Mouse (Mus musculus): ENCODE results near the gene Tas2r126. TPM values are rescaled to one million over a fixed set of nuclear protein-coding genes. Genes with fewer than 3 reads are reported as not detected.
"Not testable (repeated sequence)": the region's sequence is repeated elsewhere in the genome, so short reads cannot be mapped to it uniquely, and the experiment has no call there.

Tas2r126 gene
- total RNA-seq (2021) = not detected

DNA sequence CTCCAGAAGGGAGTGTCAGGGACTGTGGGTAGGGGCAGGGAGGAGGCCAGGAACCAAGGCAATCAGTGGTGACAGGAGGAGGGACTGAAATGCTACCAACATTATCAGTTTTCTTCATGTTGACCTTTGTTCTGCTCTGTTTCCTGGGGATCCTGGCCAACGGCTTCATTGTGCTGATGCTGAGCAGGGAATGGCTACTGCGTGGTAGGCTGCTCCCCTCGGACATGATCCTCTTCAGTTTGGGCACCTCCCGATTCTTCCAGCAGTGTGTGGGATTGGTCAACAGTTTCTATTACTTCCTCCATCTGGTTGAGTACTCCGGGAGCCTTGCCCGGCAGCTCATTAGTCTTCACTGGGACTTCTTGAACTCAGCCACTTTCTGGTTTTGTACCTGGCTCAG, at the start of gene Tas2r126:
Gene Tas2r126, plus strand, starts transcription at position 90 of the 400 bp plus-strand sequence.
- DNase-seq (ENCODE audit: low spot score) = peak; percentile 22
- intact Hi-C loops (cut with DNase I) = loop anchor here (5.0 kb wide), 1 partner anchor 52 kb away; no protein-coding TSS in a partner anchor

DNA sequence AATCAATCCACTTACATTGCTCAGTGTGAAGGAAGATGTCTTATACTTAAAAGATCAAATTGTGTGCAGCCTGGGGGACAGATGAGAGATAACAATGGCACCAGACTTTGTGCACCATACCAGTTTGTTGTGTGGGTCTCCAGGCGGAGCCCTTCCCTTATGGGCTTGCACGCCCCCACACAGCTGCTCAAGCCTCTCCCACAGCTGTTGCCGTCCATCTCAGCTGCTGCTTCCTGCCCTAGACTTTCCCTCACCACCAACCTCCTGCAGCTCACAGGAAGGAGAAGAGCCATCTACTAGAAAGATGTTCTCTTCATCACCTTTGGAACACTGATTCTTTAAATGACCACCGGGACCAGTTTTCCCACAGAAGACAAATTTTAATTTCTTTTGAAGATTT, 48.7 kb upstream of the Tas2r126 start:
- intact Hi-C loops (cut with DNase I) = no loop called here
- DNase-seq (ENCODE audit: low spot score) = no peak

GRCm38 (mm10) chr6:42391796-42392330, 42.5 kb upstream of the Tas2r126 start:
- intact Hi-C loops (cut with DNase I) = no loop called here
- no peak for DNase-seq (ENCODE audit: low spot score)

- intact Hi-C loops (cut with DNase I) = no loop called here
- DNase-seq (ENCODE audit: low spot score) = peak; percentile 90
Observed at GRCm38 (mm10) chr6:42395960-42396809, 38.1 kb upstream of the Tas2r126 start.

DNA sequence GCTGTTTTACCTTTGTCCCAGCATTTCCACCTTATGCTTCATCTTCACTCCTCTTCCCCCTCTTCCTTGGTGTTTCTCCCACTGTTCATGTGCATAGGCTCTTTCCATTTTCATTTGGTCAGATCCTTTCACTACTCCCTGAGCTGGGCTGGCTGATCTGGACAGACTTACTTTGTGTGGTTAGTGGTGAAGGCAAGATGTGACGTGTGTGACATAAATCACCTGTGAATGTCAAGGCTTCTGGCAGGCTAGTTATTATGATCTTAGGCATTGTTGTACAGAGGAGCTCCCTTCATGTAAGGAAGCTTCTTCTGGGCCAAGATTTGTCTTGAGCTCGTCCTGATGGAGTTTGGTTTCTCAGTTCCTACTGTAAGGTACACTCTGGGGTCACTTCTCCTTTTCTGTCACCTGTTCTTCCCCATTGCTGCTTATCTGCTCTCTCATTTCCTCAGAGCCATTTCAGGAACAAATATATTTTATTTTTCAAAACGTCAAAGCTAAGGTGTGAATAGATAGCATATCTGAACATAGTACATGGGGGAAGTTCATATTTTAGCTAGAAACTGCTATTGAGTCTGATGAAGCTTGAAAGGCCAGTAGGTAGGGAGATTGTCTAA, 37.2 kb upstream of the Tas2r126 start:
- DNase-seq (ENCODE audit: low spot score) = no peak
- intact Hi-C loops (cut with DNase I) = no loop called here

- intact Hi-C loops (cut with DNase I) = no loop called here
- DNase-seq (ENCODE audit: low spot score) = no peak
Observed at GRCm38 (mm10) chr6:42398285-42398684, 36.0 kb upstream of the Tas2r126 start.

- DNase-seq (ENCODE audit: low spot score) = no peak
- intact Hi-C loops (cut with DNase I) = no loop called here
Observed at GRCm38 (mm10) chr6:42398998-42399397, 35.3 kb upstream of the Tas2r126 start.

- intact Hi-C loops (cut with DNase I) = no loop called here
- DNase-seq (ENCODE audit: low spot score) = no peak
Observed at GRCm38 (mm10) chr6:42399938-42400337, 34.4 kb upstream of the Tas2r126 start, which contains the start of gene Tas2r143. Gene Tas2r143 (plus strand): TSS chr6:42400238.

- DNase-seq (ENCODE audit: low spot score) = no peak
- intact Hi-C loops (cut with DNase I) = no loop called here
Observed at GRCm38 (mm10) chr6:42405134-42405533, 29.2 kb upstream of the Tas2r126 start, which contains the start of gene Tas2r135. Gene Tas2r135 (plus strand): TSS chr6:42405434.

DNA sequence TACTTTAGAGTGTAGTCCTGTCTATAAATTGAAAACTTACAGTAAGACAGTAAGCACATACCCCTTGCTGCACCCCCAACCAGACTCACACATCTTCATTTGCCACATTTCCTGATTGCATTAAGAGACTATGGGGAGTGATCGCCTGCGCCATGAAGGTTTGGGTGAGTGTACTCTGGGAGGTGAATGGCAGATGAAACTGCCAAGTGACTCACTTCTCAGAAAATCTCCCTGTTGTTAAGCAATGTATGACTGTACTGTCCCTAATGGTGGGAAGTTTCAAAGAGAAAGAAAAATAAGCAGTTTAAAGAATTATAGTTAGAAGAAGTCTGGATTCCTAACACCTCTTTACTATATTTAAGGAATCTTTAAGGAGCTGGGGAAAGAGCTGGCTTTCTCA, 14.9 kb upstream of the Tas2r126 start:
- intact Hi-C loops (cut with DNase I) = no loop called here

DNA sequence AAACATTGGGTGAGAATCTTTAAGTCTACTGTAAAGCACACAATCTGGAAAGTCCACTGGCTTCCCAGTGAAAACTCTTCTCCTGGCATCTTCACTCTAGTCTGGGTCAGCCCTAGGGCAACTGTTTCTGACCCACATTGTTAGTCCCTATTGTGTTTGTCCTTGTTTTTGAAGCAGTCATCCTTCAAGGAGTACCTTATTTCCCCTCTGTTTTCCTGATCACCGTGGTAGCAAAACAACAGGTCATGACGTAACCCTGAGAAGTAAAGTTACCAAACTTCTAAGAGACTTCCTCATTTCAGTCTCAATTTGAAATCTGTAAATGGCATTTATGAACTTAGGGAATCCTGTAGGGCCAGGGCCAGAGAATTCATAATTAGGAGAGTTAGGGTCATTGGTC, 12.9 kb upstream of the Tas2r126 start:
- no peak for DNase-seq (ENCODE audit: low spot score)
- intact Hi-C loops (cut with DNase I) = no loop called here

More for the DNA sequence above, 14.9 kb upstream of the Tas2r126 start:
- DNase-seq (ENCODE audit: low spot score) = no peak

DNA sequence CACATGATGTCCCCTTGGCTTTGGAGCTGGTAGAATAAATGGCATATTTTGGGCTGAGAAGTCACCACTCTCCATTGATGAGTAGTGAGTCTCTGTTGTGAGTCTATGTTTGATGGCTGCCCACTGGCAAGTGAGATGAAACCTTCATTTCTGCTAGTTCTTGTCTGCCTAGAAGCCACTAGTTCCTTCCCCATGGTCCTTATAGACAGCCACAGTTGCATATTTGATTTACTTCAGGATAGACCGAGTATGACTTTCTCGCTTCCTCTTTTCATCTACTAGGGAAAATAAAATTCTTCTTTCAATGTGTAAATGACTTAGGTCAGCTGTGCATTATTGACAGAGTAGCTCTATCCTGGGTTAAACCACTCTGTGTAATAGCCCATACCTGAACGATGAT, 9.9 kb upstream of the Tas2r126 start:
- DNase-seq (ENCODE audit: low spot score) = no peak
- intact Hi-C loops (cut with DNase I) = no loop called here

GRCm38 (mm10) chr6:42426337-42426736, 8.0 kb upstream of the Tas2r126 start:
- DNase-seq (ENCODE audit: low spot score) = no peak
- intact Hi-C loops (cut with DNase I) = no loop called here

- intact Hi-C loops (cut with DNase I) = loop anchor here (5.0 kb wide), 1 partner anchor 51 kb away; no protein-coding TSS in a partner anchor
- no peak for DNase-seq (ENCODE audit: low spot score)
Observed at GRCm38 (mm10) chr6:42433554-42433953, 781 bp upstream of the Tas2r126 start.

- DNase-seq (ENCODE audit: low spot score) = no peak
- intact Hi-C loops (cut with DNase I) = no loop called here
Observed at GRCm38 (mm10) chr6:42435490-42435889, 1.2 kb downstream of the Tas2r126 start.

DNA sequence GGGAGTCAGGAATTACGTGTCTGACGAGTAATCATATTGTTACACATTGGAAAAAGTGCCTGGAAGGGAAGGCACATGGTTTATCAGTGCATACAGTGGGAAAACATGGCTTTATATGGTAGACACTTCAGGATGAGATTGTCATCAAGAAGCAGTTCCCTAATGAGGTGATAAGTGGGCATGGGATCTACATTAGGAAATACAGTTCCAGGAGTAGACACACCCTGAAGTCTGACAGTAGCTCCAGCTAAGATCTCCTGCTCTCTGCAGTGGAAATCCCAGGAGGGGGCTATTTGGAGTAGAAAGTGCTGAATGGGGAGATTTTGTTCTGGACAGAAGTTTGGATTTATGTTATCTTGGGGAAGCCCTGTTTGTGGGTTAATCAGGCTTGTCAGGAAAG, 7.1 kb downstream of the Tas2r126 start:
- intact Hi-C loops (cut with DNase I) = no loop called here
- no peak for DNase-seq (ENCODE audit: low spot score)

DNA sequence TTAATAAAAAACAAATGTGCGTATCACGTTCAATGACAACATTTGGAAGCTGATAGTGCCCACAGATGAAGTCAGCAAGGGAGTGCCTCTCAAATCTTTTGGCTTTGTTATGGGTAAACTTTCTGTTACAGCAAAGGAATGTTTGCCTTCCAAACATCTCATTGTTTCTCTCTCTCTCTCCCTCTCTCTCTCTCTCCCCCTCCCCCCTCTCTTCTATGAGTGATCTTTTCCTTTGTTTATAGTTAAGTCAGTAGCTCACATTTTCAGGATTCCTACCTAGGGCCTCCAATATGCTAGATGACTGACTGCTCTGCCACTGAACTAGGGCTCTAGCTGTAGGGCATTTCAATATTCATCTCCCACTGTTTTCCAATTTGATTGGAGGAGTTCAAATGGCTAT, 10.2 kb downstream of the Tas2r126 start:
- DNase-seq (ENCODE audit: low spot score) = no peak
- intact Hi-C loops (cut with DNase I) = no loop called here

DNA sequence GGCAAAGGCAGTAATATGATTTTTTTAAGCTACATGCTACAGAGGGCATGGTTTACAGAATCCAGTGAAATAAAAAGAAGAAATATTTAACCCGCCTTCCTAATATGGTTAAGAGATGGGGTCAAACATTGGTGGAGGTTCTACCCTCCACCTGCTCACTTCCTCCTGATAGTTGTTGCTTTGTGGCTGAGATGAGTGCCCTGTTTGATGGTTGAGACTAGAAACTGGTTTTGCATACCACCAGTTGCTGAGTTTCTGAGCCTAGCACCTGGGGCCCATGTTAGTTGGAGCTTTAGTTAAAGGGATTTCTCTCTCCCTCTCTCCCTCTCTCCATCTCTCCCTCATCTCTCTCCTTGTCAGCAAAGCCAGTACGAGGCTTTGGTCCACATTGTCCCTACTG, 13.0 kb downstream of the Tas2r126 start:
- intact Hi-C loops (cut with DNase I) = no loop called here
- no peak for DNase-seq (ENCODE audit: low spot score)

GRCm38 (mm10) chr6:42465096-42465495, 30.8 kb downstream of the Tas2r126 start, which contains the start of gene Olfr458:
Gene Olfr458 (minus strand): TSS chr6:42465196.
- no peak for DNase-seq (ENCODE audit: low spot score)
- intact Hi-C loops (cut with DNase I) = no loop called here

- intact Hi-C loops (cut with DNase I) = no loop called here
- DNase-seq (ENCODE audit: low spot score) = no peak
Observed at GRCm38 (mm10) chr6:42470542-42470941, 36.2 kb downstream of the Tas2r126 start.

- intact Hi-C loops (cut with DNase I); DNase-seq (ENCODE audit: low spot score): not testable (repeated sequence)
Observed at GRCm38 (mm10) chr6:42471298-42471697, 37.0 kb downstream of the Tas2r126 start.
